Mouse (Mus musculus) right cerebral cortex, postnatal 36 days (tissue): ENCODE measurements around the gene Nrxn3.

Source experiments
- DNase-seq, 2 experiments: peaks; one replicate each; pipeline ENCODE4 v3.0.0; 2022; ENCODE audit warnings: low spot score in 2 of 2, mixed read lengths in 1 of 2

Gene Nrxn3

DNA sequence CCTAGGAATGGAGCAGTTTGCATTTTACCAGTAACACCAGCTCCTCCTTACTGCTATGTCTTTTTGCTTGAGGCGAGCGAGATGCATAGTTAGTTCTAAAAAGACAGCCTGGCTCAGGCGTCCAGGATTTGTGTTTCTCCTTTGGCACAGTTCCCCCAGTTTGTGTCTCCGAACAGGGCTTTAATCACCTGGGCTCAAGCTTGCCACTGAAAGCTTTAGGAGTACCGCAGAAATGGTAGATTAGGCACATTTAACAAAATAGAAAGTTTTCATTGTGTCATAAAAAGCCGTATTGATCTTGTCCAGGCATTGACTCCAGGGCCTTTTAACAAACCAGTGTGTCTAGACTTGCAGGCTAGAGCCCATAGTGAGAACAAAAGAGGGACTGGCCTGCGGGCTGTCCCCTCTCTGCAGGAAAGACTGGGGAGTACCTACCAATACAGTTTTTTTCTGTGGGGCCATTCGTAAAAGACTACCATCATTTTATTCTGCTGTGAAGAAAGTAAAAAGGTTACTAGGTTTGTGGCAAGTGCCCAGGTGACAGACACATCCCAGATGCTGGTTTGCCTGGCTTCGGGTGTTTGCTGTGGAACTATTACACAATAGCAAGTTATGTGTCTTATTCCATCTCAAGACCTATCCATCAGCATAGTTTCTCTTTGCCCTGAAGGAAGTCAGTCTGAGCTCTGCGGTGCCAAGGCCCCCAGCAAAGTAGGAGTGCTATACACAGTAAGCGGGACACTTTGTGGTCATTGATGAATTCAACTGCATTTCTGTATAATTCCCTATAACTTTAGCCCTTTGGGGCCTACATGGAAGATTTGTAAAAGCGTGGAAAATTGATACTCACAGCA lies 451.9 kb downstream of the Nrxn3 start:
- no peak for DNase-seq

DNA sequence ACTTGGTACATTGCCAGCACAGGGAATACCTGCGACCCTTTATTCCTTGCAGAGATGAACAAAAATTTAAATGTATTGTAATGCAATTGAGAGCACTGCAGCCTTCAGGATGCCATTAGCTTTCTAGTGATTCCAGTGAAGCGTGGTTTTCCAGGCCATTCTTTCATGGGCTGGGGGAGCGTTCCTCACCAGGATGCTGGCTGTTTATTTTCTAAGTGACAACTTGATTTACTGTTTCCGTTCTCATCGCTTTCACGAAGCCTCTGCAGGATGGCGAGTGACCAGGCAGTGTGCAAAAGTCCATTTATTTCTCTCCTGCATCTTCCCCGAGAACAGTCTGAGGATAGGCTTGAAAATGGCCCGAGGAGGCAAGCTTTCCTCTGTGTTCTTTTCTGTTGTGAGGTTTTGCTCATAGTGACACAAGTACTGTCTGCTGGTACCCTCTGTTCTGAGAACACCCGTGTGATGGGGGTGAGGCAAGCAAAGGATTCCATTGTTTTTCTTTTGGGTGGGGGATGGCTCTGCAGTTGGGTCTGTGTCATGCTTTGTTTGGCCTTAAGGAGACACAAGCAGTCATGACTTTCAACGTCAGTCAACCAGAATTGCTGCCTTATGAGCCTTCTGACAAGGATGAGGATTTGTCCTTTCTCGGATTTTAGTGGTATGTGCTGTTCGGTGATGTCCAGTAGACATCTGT lies 457.4 kb downstream of the Nrxn3 start:
- no peak for DNase-seq

DNA sequence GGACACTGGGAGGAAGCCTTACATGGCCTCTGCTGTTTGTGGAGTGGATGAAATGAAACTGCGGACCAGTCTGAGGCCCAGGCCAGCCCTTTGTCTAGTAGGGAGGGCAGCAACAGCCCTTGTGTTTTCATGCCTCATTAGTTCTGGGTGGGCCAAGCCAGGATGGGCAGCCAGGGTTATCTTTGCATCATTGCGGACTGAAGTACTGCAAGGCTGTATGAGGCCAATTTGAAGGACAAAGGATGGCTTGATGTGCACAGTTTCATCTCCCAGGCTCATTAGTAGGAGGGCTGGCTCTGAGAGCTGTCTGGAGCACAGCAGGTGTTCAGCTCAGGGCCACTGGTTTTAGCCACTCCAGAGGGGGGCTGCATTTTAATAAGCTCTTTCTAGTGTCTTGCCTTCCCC lies 458.5 kb downstream of the Nrxn3 start:
- DNase-seq, result no peak

DNA sequence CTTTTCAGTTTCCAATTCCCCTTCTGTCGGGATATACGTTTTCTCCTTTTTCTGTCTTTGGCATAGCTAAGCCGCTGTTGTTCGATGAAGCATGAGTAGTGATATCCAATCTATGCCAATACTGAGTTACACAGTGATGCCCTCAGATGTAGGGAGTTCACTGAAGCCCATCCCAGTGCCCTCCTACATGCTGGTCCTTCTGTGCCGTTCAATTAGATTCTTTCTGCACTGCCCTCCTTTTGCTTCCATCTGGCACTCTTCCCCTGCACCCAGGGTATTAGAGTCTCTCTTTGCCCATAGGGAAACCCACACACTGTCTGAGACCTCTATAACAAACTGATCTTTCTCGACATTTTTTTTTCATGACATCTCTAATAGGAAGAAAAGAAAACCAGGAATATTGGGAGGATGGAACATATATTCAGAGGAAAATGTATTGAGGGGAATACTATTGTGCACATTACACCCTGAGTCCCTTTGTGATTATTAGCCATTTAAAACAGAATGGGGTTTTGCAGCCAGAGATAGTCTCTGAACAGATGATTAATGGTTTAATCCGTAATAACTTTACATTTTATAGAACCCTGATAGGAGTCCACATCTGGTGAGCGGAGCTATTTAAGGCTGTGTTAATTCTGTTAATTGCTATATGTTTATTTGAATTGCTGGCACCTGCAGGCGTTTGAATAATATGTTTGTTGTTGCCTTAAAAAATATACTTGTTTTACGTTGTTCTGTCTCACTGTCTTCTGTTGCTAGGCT lies 476.3 kb downstream of the Nrxn3 start:
- DNase-seq, result no peak

DNA sequence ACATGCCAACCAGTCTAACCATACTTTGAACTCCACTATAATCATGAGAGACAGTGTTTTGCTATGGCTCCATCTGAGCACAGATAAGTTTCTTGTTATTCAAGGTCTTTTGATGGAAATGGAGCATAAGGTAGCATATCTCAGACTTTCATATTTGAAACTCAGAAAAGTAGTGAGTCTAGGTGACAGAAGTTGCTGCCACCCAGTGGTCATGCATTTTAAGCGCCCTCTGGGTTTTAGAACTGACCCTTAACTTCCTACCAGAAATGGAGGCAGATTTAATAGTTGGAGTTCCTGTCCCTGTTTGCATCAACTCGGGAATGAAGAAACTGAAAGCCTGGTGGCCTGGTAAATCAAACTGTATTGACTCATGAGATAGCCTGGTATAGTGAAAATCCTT lies 488.9 kb downstream of the Nrxn3 start:
- DNase-seq, result no peak

DNA sequence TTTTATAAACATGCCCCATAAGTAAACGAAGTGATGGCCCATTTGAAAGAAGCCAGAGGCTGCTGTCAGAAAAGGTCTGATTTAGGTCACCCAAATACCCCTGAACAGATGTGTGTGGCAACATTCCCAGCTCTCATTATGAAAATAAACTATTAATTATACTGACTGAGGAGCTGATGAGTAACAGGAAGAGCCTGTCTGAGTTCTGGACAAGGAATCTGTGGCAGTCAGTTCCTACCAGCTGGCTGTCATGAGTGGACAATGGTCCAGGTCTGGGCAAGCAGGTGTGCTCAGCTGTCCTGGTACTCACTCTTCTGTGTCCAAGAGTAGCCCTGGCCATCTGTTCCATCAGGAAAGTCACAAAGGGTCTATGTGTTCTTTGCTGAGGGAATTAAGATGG lies 517.1 kb downstream of the Nrxn3 start:
- no peak for DNase-seq

DNA sequence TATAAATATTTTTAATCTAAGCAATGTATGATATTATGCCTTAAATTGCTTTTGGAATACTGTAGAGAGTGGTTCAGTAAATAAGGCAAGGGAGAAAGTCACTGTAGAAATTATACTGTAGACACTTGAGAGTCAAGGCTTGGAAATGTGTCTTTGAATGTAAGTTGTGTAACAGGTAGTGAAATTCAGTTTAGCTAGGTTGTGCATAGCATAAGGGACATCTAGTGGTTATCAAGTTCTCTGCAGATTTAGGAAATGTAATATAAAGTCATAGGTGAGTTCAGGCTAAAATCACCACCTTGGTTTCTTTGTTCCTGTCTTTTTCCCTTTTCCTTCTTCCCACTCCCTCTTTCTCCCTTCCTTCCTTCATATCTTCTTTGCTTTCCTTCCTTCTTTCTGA lies 518.9 kb downstream of the Nrxn3 start:
- DNase-seq, result no peak

DNA sequence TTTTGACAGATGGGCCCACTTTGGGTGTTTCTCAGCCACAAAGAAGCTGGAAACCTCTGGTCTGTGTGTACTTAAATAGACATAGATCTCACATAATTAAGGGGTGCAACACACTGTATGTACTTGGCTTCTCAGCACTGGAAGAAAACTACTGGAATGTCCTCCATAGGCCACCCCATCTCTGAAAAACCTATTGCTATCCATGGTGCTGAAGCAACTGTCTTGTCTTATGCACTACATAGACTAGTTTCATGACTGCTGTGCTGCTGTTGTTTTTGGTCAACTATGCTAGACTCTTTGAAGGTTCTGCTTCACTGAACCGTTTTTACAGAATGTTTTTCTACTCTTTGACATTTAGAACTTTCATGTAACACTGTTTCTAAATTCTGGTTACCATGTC lies 519.8 kb downstream of the Nrxn3 start:
- no peak for DNase-seq

DNA sequence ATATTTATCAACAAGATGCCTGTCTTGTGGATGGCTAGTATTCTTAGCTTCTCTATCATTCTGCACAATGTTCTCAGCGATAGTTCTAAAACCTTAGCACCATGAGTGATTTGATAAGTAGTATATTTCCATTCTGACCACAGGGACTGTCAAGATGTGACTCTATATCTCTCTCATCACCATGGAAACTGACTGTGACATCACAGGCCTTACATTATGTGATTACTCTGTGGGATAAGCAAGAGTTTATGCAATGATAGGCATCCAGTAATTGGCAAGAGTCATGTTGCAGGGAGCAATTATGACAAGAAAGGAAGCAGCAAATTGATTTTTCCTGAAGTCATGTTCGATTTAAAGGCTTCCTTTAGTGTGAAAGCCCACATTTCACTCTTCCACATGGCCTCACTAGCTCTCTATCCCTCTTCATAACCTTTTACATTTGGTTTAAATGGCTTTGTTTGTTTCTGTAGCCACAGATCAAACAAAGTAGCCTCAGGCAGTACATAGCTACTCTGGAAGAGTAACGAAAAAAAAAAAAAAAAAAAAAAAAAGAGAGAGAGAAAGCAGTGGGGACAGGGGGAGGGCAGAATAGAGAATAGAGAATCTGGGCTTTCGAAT lies 532.7 kb downstream of the Nrxn3 start:
- no peak for DNase-seq

DNA sequence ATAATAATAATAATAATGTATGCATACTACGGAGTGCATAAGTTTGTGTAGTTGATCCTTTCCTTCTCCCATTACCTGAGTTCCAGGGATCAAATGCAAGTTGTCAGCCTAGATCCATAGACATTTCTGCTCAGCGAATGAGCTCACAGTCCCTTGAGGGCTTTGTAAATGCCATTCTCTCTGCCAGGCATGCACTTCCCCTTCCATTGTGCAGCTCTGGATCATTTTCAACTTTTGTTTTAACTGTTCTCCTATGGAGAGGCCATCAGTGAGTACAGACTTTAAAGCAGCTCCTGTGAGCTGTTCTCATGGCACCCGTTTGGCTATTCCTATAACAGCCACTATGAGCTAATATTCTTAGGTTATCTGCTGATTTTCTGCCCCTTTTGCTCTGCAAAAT lies 536.2 kb downstream of the Nrxn3 start:
- no peak for DNase-seq

DNA sequence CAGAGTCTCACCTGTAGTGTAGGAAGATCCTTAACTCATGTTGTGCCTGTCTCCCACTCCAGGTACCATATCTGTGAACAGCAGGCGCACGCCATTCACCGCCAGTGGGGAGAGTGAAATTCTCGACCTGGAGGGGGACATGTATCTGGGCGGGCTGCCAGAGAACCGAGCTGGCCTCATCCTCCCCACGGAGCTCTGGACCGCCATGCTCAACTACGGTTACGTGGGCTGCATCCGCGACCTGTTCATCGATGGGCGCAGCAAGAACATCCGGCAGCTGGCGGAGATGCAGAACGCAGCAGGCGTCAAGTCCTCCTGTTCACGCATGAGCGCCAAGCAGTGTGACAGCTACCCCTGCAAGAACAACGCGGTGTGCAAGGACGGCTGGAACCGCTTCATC lies 537.4 kb downstream of the Nrxn3 start:
- DNase-seq, result no peak

DNA sequence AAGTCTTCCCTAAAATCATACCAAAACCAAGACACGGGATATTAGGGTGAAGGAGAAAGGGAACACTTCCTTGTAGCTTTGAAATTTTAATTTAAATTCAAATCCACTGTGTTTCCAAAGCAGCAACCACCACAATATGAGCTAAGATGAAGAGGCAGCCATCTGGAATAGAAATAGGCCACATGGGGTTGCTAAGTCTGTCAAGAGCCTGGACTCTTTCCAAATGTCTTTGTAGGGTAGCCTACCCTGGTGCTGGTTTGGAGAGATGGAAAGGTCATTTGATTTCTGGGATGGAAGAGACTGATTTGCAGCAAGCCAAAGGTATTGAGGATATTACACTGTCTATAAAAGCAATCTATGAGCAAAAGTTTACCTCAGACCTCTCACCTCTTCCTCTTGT lies 539.6 kb downstream of the Nrxn3 start:
- DNase-seq, result no peak

DNA sequence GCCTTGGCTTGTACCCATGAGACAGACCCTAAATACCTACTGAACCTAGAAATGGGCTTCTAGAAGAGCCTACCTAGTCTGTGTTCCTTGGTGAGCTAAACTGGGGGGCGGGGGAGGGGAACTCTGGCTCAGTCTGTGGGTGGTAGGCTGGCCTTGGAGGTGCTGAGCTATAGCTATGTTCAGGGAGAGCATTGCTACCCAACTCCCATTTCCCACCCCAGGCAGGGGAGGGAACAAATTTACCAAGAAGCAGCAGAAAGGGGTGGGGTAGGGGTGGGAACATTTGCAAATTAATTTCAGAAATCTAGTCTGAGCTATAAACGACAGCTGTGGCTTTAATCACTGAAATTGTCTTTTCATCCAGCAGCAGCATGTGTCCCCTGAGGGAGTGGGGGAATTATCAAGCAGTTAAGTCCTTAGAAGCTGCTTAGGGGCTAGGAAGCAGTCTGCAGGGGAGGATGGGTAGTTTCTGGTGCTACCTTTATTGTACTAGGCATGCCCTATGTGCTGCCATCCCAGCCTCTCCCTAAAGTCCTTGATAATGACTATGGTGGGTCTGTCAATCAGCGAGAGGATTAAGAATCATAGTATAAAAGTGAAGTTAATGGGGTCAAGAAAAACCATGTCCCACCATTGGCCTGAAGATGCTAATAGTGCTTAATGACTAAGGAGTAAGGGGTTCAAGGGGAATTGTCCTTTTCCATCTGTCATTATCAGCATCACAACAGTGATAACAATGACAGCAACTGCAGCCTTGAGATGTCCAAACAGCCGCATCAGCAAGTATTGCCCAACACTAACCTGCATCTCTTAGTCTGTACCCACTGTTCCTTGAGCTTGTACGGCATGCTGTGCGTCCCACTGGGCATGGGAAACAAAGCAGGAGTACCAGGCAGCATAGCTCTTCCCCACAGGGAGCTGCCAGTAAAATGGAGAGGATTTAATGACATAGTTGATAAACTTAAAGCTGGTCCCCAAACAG lies 560.0 kb downstream of the Nrxn3 start:
- DNase-seq, result no peak

DNA sequence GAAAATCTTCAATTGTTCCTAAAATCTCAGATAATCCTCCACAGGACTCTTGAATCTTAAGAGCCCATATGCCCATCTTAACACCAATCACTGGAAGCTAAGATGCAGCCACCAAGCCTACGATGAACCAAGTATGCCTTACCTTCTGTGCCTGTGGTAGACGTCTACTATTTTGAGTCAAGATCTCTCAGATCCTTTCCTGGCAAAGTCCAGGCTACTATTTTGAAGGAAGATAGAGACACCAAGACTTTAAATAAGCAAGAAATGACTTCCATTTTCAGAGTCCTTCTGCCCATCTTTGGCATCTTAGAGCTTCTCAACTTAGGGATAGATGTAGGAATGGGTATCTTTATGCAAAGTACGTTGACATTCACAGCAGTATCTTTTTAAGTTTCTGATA lies 561.7 kb downstream of the Nrxn3 start:
- no peak for DNase-seq

DNA sequence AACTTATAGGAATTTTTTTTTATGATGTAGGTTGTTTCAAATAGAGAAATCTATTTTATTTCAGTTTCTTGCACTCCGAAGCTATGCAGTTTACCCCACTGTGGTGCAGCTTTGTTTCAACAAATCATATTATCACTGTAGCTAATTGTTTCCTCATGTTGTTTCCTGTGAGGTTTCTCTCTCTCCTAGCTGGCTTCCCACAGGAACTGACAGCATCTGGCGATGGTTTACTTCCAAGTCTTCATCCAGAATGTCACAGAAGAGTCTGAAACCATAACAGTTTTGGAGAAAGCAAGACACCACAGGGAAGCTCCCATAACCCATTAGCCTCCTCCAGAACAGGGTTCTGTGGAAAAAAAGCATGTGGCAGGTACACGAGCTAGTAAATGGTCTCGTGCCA lies 564.4 kb downstream of the Nrxn3 start:
- no peak for DNase-seq

DNA sequence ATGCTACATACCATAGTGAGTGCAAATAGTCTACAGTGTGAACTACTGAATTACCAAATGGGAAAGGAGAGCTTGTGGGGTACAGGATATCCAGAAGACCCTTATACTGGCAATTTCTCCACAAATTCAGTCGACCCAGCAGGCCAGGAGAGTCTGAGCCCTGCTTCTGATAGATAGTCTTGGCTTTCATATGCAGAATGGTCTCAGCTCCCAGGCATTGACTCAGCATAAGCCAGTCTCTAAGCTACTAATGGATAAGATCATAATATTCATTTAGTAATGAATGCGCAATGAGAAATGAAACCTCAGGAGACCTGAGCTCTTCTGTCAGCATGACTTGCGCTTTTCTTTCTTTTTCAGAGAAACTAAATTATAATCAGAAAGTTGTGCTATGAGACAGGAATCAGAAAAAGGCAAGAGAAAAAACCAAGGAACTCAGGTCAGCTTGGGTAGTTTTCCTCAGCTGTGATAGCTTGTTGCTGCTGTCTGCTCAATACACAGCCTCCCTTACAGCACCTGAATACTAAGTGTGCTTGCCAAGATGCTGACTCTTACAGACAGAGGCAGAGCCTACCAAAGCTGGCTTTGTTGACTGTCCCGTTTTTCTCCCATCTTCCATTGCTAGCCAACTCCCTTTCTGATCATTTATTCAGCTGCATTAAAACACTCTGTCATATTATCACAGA lies 567.1 kb downstream of the Nrxn3 start:
- DNase-seq, result no peak

DNA sequence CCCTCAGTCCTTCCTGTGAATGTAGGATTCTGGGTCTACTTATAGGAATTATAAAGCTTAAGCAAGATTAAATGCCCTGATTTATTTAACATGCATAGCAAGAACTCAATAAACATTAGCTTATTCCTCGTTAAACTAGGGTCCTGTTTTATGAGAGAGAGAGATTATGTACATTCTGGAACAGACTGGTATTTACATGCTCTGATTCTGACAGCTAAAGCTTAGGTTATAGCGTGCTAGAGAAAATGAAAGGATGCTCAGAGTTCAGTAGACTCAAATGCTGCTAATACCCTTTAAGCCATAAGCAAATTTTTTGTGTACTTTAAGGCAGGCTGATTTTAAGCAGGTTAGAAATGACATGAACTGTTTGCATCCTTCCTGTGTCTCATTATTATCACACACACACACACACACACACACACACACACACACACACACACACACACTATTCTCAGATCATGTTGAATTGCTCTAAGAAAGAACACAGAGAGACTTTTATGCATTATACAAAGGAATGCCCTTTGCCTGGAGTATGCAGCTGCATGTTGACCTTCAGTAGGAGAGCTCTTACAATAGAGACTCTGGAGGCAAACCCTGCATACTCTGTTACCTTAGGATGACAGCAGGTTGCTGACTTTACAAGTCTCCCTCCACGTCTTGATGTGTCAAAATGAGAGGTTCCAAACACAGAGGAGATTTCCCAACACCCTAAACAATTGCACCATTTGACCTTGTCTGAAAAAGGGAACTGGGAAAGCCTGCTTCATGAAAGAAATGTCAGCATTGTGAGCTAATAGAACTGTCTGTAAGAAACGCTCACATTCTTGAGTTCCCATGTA lies 568.3 kb downstream of the Nrxn3 start:
- DNase-seq, result no peak

DNA sequence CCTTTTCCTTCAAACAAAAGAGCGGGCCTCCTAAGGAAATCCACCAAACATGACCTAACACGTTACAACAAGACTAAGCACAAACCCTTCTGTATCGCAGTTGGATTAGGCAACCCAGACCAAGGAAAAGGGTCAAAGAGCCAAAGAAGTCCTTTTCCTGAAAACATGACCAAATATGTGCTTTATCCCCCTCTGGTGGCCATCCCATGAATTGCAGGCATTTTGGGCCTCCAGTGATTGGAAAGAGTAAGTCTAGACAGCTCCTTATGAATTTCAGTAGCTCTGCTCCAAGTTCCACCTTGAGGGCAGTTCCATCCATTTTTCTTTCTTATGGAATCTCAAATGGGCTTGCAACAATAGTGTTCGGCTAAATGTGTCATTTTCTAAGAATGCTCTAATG lies 579.3 kb downstream of the Nrxn3 start:
- peak; percentile 49 to 58 for DNase-seq

DNA sequence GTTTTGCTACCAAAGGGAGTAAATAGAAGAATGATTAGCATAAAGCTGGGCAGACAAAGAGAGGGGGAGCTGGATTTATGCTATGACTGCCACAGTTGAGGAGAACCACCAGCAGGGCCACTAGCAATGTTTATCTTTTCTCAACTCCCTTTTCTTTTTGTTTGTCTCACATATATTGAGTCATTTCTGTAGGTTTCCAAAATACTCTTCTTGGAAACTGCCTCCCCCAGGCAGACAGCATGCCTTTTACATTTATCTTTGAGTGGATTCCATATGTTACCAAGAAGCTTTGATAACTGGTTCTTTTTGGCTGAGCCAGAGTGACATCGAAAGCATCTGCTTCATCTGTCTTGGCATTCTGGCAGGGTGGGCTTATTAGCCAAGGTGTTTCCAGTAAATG lies 587.5 kb downstream of the Nrxn3 start:
- DNase-seq, result no peak
